Mouse (Mus musculus): ENCODE data around the gene Omg. TPM values are rescaled to one million over a fixed set of nuclear protein-coding genes. Genes with fewer than 3 reads are reported as not detected.
A peak's percentile ranks its signal among the peaks of the same experiment; 100 is the strongest.

The Omg gene
- polyA plus RNA-seq, 1 experiment from 2014 or later = not detected

GRCm38 (mm10) chr11:79515798-79516197 lies 11.9 kb upstream of the Omg start:
- CTCF ChIA-PET = interaction anchor here (1.2 kb wide), 1 partner anchor 16 kb away, joined by 3 read pairs; no protein-coding TSS in a partner anchor
- in situ Hi-C loops (cut with MboI; ENCODE audit: low pct_unique_long_range_greater_than_20kb) = no loop called here
- POLR2A ChIA-PET = no interaction called here
- no peak for TF ChIP-seq CTCF (IDR thresholded peaks at IDR 0.05)
- ATAC-seq = no peak
- no peak for DNase-seq (ENCODE audit: low read depth, low spot score)
- H3K27me3 ChIP-seq = no peaks in the 10 kb centered on the region

GRCm38 (mm10) chr11:79515331-79515730 lies 11.4 kb upstream of the Omg start:
- in situ Hi-C loops (cut with MboI; ENCODE audit: low pct_unique_long_range_greater_than_20kb) = no loop called here
- ATAC-seq = no peak
- DNase-seq (ENCODE audit: low read depth, low spot score) = no peak
- TF ChIP-seq CTCF (IDR thresholded peaks at IDR 0.05) = no peak
- POLR2A ChIA-PET = no interaction called here
- no peaks in the 10 kb centered on the region for H3K27me3 ChIP-seq
- CTCF ChIA-PET = no interaction called here

- POLR2A ChIA-PET = no interaction called here
- in situ Hi-C loops (cut with MboI; ENCODE audit: low pct_unique_long_range_greater_than_20kb) = no loop called here
Measured at GRCm38 (mm10) chr11:79511970-79512369, 8.1 kb upstream of the Omg start.

GRCm38 (mm10) chr11:79504506-79504905 lies 622 bp upstream of the Omg start:
- ATAC-seq (no peak), DNase-seq (ENCODE audit: low read depth, low spot score) (no peak)
- ChIA-PET CTCF (interaction anchor here (0.6 to 2.4 kb wide), 3 partner anchors 15 to 57 kb away, joined by 3 to 6 read pairs (median 3); no protein-coding TSS in a partner anchor), POLR2A (interaction anchor here (0.6 kb wide), 2 partner anchors 16 to 37 kb away, joined by 3 to 5 read pairs; no protein-coding TSS in a partner anchor)
- in situ Hi-C loops (cut with MboI; ENCODE audit: low pct_unique_long_range_greater_than_20kb) = no loop called here
- TF ChIP-seq CTCF (IDR thresholded peaks at IDR 0.05) = no peak
- no peaks in the 10 kb centered on the region for H3K27me3 ChIP-seq

More at GRCm38 (mm10) chr11:79511970-79512369, 8.1 kb upstream of the Omg start:
- DNase-seq (ENCODE audit: low read depth, low spot score) = no peak
- no peak for TF ChIP-seq CTCF (IDR thresholded peaks at IDR 0.05)
- no peak for ATAC-seq
- H3K27me3 ChIP-seq = no peaks in the 10 kb centered on the region
- CTCF ChIA-PET = no interaction called here

- ChIA-PET CTCF (no interaction called here), POLR2A (no interaction called here)
- in situ Hi-C loops (cut with MboI; ENCODE audit: low pct_unique_long_range_greater_than_20kb) = no loop called here
- DNase-seq (ENCODE audit: low read depth, low spot score) (no peak), ATAC-seq (no peak)
- TF ChIP-seq CTCF (IDR thresholded peaks at IDR 0.05) = no peak
- no peaks in the 10 kb centered on the region for H3K27me3 ChIP-seq
Measured at GRCm38 (mm10) chr11:79502917-79503316, 967 bp downstream of the Omg start.

GRCm38 (mm10) chr11:79494976-79495800 lies 8.7 kb downstream of the Omg start:
- DNase-seq (ENCODE audit: low read depth, low spot score) (no peak), ATAC-seq (peak; percentile 47)
- POLR2A ChIA-PET = interaction anchor here (1.6 kb wide), 1 partner anchor 12 kb away, joined by 3 read pairs; no protein-coding TSS in a partner anchor
- H3K27me3 ChIP-seq = no peaks in the 10 kb centered on the region
- no peak for TF ChIP-seq CTCF (IDR thresholded peaks at IDR 0.05)
- in situ Hi-C loops (cut with MboI; ENCODE audit: low pct_unique_long_range_greater_than_20kb) = no loop called here
- CTCF ChIA-PET = interaction anchor here (0.9 to 1.2 kb wide), 2 partner anchors 13 to 39 kb away, joined by 3 to 4 read pairs; no protein-coding TSS in a partner anchor

- no peak for TF ChIP-seq CTCF (IDR thresholded peaks at IDR 0.05)
- ATAC-seq = no peak
Measured at GRCm38 (mm10) chr11:79484721-79485120, 19.2 kb downstream of the Omg start.

GRCm38 (mm10) chr11:79483876-79484528 lies 19.9 kb downstream of the Omg start:
- TF ChIP-seq CTCF (IDR thresholded peaks at IDR 0.05) = no peak
- no peaks in the 10 kb centered on the region for H3K27me3 ChIP-seq
- in situ Hi-C loops (cut with MboI; ENCODE audit: low pct_unique_long_range_greater_than_20kb) = no loop called here
- ChIA-PET POLR2A (no interaction called here), CTCF (interaction anchor here (1.2 to 1.8 kb wide), 2 partner anchors 9 to 69 kb away, joined by 3 read pairs; no protein-coding TSS in a partner anchor)
- DNase-seq (ENCODE audit: low read depth, low spot score) (no peak), ATAC-seq (no peak)

More at GRCm38 (mm10) chr11:79484721-79485120, 19.2 kb downstream of the Omg start:
- POLR2A ChIA-PET = no interaction called here
- in situ Hi-C loops (cut with MboI; ENCODE audit: low pct_unique_long_range_greater_than_20kb) = no loop called here
- no peaks in the 10 kb centered on the region for H3K27me3 ChIP-seq
- DNase-seq (ENCODE audit: low read depth, low spot score) = no peak
- CTCF ChIA-PET = interaction anchor here (1.2 kb wide), 1 partner anchor 8 kb away, joined by 3 read pairs; no protein-coding TSS in a partner anchor

GRCm38 (mm10) chr11:79483392-79483791 lies 20.5 kb downstream of the Omg start:
- H3K27me3 ChIP-seq = no peaks in the 10 kb centered on the region
- DNase-seq (ENCODE audit: low read depth, low spot score) = no peak
- TF ChIP-seq CTCF (IDR thresholded peaks at IDR 0.05) = no peak
- ChIA-PET CTCF (interaction anchor here (1.3 to 1.8 kb wide), 2 partner anchors 10 to 70 kb away, joined by 3 read pairs; no protein-coding TSS in a partner anchor), POLR2A (interaction anchor here (1.0 kb wide), 1 partner anchor 11 kb away, joined by 3 read pairs; no protein-coding TSS in a partner anchor)
- in situ Hi-C loops (cut with MboI; ENCODE audit: low pct_unique_long_range_greater_than_20kb) = no loop called here
- ATAC-seq = no peak

GRCm38 (mm10) chr11:79468097-79468496 lies 35.8 kb downstream of the Omg start:
- no peaks in the 10 kb centered on the region for H3K27me3 ChIP-seq
- ATAC-seq = no peak
- no peak for TF ChIP-seq CTCF (IDR thresholded peaks at IDR 0.05)
- ChIA-PET CTCF (no interaction called here), POLR2A (no interaction called here)
- DNase-seq (ENCODE audit: low read depth, low spot score) = no peak
- in situ Hi-C loops (cut with MboI; ENCODE audit: low pct_unique_long_range_greater_than_20kb) = no loop called here
